Mouse (Mus musculus): ENCODE results near the gene Mknk2.

Mknk2 gene

GRCm38 (mm10) chr10:80701721-80702535, 24.0 kb upstream of the Mknk2 start, which contains the start of the genes Mob3a and Izumo4:
Gene Mob3a (minus strand): TSS chr10:80701977.
Gene Izumo4 (plus strand): TSS chr10:80702184.
- H3K9me3 ChIP-seq (ENCODE audit: low read length) = no peaks in the 10 kb centered on the region
- peaks cover 66% of the 10 kb centered on the region for H3K4me1 ChIP-seq (replicated peaks; ENCODE audit: low read depth, low read length)
- no peak for TF ChIP-seq NANOG (IDR thresholded peaks at IDR 0.05; ENCODE audit: borderline replicate concordance, low read length)
- no peak for TF ChIP-seq POU5F1 (IDR thresholded peaks at IDR 0.05; ENCODE audit: borderline replicate concordance, low read length)
- no peak for TF ChIP-seq CTCF (conservative IDR thresholded peaks at IDR 0.05; ENCODE audit: low read length)
- no peaks in the 10 kb centered on the region for H3K27me3 ChIP-seq (ENCODE audit: insufficient read depth, low read length)
- peak within 1 kb of the TSS; percentile 89 for H3K4me3 ChIP-seq (replicated peaks; ENCODE audit: low read length)
- H3K36me3 ChIP-seq (ENCODE audit: insufficient read depth, low read length) = peaks cover 51% of the 10 kb centered on the region

- Histone ChIP-seq H3K4me3 (replicated peaks; ENCODE audit: low read length) (peak overlapping the region; percentile 89), H3K27me3 (ENCODE audit: insufficient read depth, low read length) (no peaks in the 10 kb centered on the region), H3K4me1 (replicated peaks; ENCODE audit: low read depth, low read length) (peaks cover 78% of the 10 kb centered on the region), H3K9me3 (ENCODE audit: low read length) (no peaks in the 10 kb centered on the region), H3K36me3 (ENCODE audit: insufficient read depth, low read length) (peaks cover 39% of the 10 kb centered on the region)
- TF ChIP-seq POU5F1 (IDR thresholded peaks at IDR 0.05; ENCODE audit: borderline replicate concordance, low read length) (no peak), NANOG (IDR thresholded peaks at IDR 0.05; ENCODE audit: borderline replicate concordance, low read length) (no peak), CTCF (conservative IDR thresholded peaks at IDR 0.05; ENCODE audit: low read length) (no peak)
These were observed 22.8 kb upstream of the Mknk2 start for GRCm38 (mm10) chr10:80700732-80701131.

DNA sequence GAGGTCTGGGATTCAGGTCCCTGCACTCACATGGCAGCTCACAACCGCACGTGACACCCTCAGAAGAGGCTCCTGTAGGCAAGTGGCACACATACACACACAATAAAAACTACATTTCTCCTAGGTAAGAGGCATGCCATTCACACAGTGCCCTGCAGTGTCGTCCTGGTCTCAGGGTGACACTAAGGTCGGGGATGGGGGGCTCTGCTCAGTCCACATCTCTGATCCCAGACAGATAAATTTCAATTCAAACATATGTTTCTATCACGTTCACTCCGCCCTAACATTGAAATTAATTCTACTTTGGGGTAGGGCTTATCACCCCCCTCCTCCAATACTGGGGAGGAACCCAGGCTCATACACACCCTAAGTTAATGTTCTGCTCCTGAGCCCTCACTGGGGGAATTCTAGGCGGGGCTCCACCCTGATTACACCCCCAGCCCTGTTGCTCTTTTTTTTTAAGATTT, 22.2 kb upstream of the Mknk2 start:
- H3K4me1 ChIP-seq (replicated peaks; ENCODE audit: low read depth, low read length) = peaks cover 79% of the 10 kb centered on the region
- H3K9me3 ChIP-seq (ENCODE audit: low read length) = no peaks in the 10 kb centered on the region
- peaks cover 33% of the 10 kb centered on the region for H3K36me3 ChIP-seq (ENCODE audit: insufficient read depth, low read length)
- no peaks in the 10 kb centered on the region for H3K27me3 ChIP-seq (ENCODE audit: insufficient read depth, low read length)
- H3K4me3 ChIP-seq (replicated peaks; ENCODE audit: low read length) = peak overlapping the region; percentile 89
- TF ChIP-seq CTCF (conservative IDR thresholded peaks at IDR 0.05; ENCODE audit: low read length) = no peak
- TF ChIP-seq NANOG (IDR thresholded peaks at IDR 0.05; ENCODE audit: borderline replicate concordance, low read length) = no peak
- no peak for TF ChIP-seq POU5F1 (IDR thresholded peaks at IDR 0.05; ENCODE audit: borderline replicate concordance, low read length)

GRCm38 (mm10) chr10:80698605-80699004, 20.7 kb upstream of the Mknk2 start:
- H3K4me1 ChIP-seq (replicated peaks; ENCODE audit: low read depth, low read length) = peaks cover 82% of the 10 kb centered on the region
- H3K9me3 ChIP-seq (ENCODE audit: low read length) = no peaks in the 10 kb centered on the region
- peaks cover 33% of the 10 kb centered on the region for H3K36me3 ChIP-seq (ENCODE audit: insufficient read depth, low read length)
- no peaks in the 10 kb centered on the region for H3K27me3 ChIP-seq (ENCODE audit: insufficient read depth, low read length)
- TF ChIP-seq NANOG (IDR thresholded peaks at IDR 0.05; ENCODE audit: borderline replicate concordance, low read length) (no peak), POU5F1 (IDR thresholded peaks at IDR 0.05; ENCODE audit: borderline replicate concordance, low read length) (no peak), CTCF (conservative IDR thresholded peaks at IDR 0.05; ENCODE audit: low read length) (no peak)
- no peak overlapping the region for H3K4me3 ChIP-seq (replicated peaks; ENCODE audit: low read length)

DNA sequence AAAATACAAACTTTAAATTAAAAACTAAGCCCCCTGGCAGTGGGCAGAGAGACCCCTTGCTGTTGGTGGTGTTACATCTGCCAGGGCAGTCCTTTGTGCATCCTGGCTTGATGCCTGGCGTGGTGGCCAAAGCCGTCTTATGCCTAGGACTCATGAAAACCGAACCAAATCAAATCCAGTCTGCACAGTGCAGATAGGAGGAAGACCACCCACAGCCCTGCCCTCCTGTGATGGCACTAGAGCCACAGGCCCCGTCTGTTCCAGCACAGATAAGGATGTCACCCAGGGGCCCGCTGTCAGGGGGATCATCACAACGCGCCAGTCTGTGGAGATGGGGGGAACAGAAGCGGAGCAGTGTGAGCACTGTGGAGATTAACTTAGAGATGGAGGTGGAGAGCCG, 19.9 kb upstream of the Mknk2 start:
- peaks cover 78% of the 10 kb centered on the region for H3K4me1 ChIP-seq (replicated peaks; ENCODE audit: low read depth, low read length)
- no peak for TF ChIP-seq CTCF (conservative IDR thresholded peaks at IDR 0.05; ENCODE audit: low read length)
- no peak for TF ChIP-seq NANOG (IDR thresholded peaks at IDR 0.05; ENCODE audit: borderline replicate concordance, low read length)
- no peak for TF ChIP-seq POU5F1 (IDR thresholded peaks at IDR 0.05; ENCODE audit: borderline replicate concordance, low read length)
- no peaks in the 10 kb centered on the region for H3K9me3 ChIP-seq (ENCODE audit: low read length)
- H3K4me3 ChIP-seq (replicated peaks; ENCODE audit: low read length) = no peak overlapping the region
- peaks cover 41% of the 10 kb centered on the region for H3K36me3 ChIP-seq (ENCODE audit: insufficient read depth, low read length)
- H3K27me3 ChIP-seq (ENCODE audit: insufficient read depth, low read length) = no peaks in the 10 kb centered on the region

- TF ChIP-seq NANOG (IDR thresholded peaks at IDR 0.05; ENCODE audit: borderline replicate concordance, low read length) (no peak), CTCF (conservative IDR thresholded peaks at IDR 0.05; ENCODE audit: low read length) (no peak), POU5F1 (IDR thresholded peaks at IDR 0.05; ENCODE audit: borderline replicate concordance, low read length) (no peak)
- Histone ChIP-seq H3K36me3 (ENCODE audit: insufficient read depth, low read length) (peaks cover 45% of the 10 kb centered on the region), H3K9me3 (ENCODE audit: low read length) (no peaks in the 10 kb centered on the region), H3K27me3 (ENCODE audit: insufficient read depth, low read length) (no peaks in the 10 kb centered on the region), H3K4me1 (replicated peaks; ENCODE audit: low read depth, low read length) (peaks cover 80% of the 10 kb centered on the region), H3K4me3 (replicated peaks; ENCODE audit: low read length) (no peak overlapping the region)
These were observed 19.5 kb upstream of the Mknk2 start for GRCm38 (mm10) chr10:80697393-80697787.

DNA sequence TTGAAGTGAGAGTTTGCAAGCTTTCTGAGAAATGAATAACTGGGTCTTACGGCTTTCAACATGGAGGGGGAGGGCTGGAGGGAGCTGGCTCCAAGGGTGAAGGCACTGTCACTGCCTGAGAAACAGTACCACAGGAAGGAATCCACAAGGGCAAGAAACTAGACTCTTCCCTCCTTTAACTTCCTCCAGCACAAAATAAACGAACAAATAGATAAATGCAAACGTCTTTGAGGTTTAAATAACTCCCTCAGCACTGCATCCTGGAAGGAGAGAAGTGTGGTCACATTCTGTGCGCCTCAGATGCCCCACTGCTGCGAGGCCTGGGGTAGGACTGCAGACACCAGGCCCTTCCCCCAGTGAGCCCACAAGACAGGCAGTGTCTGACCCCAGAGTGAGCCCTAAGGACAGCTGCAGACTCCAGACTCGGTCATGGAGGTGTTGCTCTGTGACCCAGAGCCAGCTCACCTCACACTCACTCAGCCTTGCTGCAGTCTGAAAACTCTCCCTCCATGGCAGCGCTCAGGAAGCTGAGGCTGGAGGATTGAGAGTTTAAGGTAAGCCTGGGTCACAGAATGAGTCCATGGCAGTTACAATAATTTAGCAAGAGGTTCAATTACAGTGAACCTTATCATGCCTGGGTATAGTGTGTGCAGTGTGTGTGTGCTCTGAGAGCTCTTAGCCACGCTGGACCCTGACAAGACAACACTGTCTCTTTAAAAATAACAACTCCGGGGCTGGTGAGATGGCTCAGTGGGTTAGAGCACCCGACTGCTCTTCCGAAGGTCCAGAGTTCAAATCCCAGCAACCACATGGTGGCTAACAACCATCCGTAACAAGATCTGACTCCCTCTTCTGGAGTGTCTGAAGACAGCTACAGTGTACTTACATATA, 18.8 kb upstream of the Mknk2 start:
- peak overlapping the region; percentile 24; the same call in 1 of the 2 replicates for H3K4me3 ChIP-seq (replicated peaks; ENCODE audit: low read length)
- TF ChIP-seq CTCF (conservative IDR thresholded peaks at IDR 0.05; ENCODE audit: low read length) (no peak), POU5F1 (IDR thresholded peaks at IDR 0.05; ENCODE audit: borderline replicate concordance, low read length) (no peak), NANOG (IDR thresholded peaks at IDR 0.05; ENCODE audit: borderline replicate concordance, low read length) (no peak)
- peaks cover 87% of the 10 kb centered on the region for H3K4me1 ChIP-seq (replicated peaks; ENCODE audit: low read depth, low read length)
- H3K9me3 ChIP-seq (ENCODE audit: low read length) = no peaks in the 10 kb centered on the region
- peaks cover 49% of the 10 kb centered on the region for H3K36me3 ChIP-seq (ENCODE audit: insufficient read depth, low read length)
- no peaks in the 10 kb centered on the region for H3K27me3 ChIP-seq (ENCODE audit: insufficient read depth, low read length)
